Mouse (Mus musculus): Measurements from ENCODE around the gene Abca3. TPM values are rescaled to one million over a fixed set of nuclear protein-coding genes. Genes with fewer than 3 reads are reported as not detected.
"Not testable (repeated sequence)": the region's sequence is repeated elsewhere in the genome, so short reads cannot be mapped to it uniquely, and the experiment has no call there.

Gene Abca3
- polyA plus RNA-seq, 1 experiment from 2014 or later, result 21.1 TPM

DNA sequence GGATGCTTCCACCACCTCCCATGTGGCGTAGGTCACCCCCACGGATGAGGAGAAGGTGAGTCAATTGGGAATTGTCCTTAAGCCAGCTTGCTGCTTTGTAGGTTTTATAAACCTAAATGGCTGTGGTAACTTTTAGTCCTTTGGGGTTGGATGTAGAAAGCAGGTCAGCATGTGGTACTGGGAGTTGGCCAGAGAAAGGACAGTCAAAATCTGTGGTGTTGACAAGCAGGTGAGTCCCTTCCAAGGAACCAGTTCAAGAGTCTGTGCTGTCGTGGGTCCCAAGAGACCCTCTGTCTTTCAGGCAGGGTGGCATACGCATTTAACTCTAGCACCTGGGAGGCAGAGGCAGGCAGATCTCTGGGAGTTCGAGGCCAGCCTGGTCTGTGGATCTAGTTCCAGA, 72.7 kb downstream of the Abca3 start:
- Histone ChIP-seq H3K9ac (no peak overlapping the region), H3K27me3 (replicated peaks) (no peaks in the 10 kb centered on the region), H3K4me1 (peaks cover 26% of the 10 kb centered on the region), H3K9me3 (replicated peaks) (no peaks in the 10 kb centered on the region), H3K27ac (no peak overlapping the region), H3K4me2 (no peak overlapping the region), H3K36me3 (peaks cover 64% of the 10 kb centered on the region), H3K4me3 (no peak overlapping the region)
- 79% methylated on average over 5 of the region's 5 CpGs for WGBS (ENCODE audit: insufficient replicate concordance)
- ATAC-seq, result no peak

DNA sequence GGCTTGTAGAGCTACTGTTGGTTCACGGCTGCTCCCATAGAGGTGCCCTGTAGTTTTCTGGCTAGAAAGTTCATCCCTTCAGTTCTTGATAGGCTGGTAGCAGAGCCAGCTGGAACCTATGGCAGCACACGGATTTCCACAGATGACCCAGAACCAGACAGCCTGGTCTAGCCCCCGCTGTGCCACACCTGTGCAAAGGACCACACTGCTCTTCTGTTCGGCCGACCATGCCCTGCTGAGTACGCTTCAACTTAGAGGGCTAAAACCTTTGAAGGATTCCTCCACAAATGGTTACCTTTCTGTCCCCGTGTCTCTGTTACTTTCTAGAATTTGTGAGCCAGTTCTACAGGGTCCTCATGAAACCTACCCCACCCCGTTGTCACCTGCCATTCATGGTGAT, 73.6 kb downstream of the Abca3 start:
- H3K9ac ChIP-seq; H3K27ac ChIP-seq; H3K4me2 ChIP-seq; H3K9me3 ChIP-seq (replicated peaks); H3K4me3 ChIP-seq; H3K27me3 ChIP-seq (replicated peaks); ATAC-seq: not testable (repeated sequence)
- Histone ChIP-seq H3K4me1 (peaks cover 34% of the 10 kb centered on the region), H3K36me3 (peaks cover 64% of the 10 kb centered on the region)
- 92% methylated on average over 5 of the region's 8 CpGs for WGBS (ENCODE audit: insufficient replicate concordance)

DNA sequence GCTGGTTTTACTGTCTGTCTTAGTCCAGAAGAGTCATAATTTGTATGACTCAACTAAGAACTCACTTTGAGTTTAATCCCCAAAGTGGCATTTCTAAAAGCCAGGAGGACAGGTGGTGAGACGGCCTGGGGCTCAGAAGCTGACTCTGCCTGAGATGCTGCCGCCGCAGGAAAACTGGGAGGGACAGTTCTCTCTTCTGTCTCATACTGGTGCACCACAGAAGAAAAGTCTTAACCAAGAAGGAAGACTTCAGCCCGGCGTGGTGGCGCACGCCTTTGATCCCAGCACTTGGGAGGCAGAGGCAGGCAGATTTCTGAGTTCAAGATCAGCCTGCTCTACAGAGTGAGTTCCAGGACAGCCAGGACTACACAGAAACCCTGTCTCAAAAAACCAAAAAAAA, 74.2 kb downstream of the Abca3 start:
- H3K9me3 ChIP-seq (replicated peaks), result no peaks in the 10 kb centered on the region
- peak overlapping the region; percentile 74 for H3K4me3 ChIP-seq
- H3K9ac ChIP-seq, result peak overlapping the region; percentile 90; the same call in 1 of the 2 replicates
- H3K27ac ChIP-seq, result peak overlapping the region; percentile 94; the same call in 1 of the 2 replicates
- peaks cover 40% of the 10 kb centered on the region for H3K4me1 ChIP-seq
- 84% methylated on average over 7 of the region's 7 CpGs for WGBS (ENCODE audit: insufficient replicate concordance)
- no peaks in the 10 kb centered on the region for H3K27me3 ChIP-seq (replicated peaks)
- peak overlapping the region; percentile 84 for H3K4me2 ChIP-seq
- H3K36me3 ChIP-seq, result peaks cover 63% of the 10 kb centered on the region
- ATAC-seq, result no peak

- Histone ChIP-seq H3K4me1 (peaks cover 40% of the 10 kb centered on the region), H3K27me3 (replicated peaks) (no peaks in the 10 kb centered on the region), H3K36me3 (peaks cover 59% of the 10 kb centered on the region), H3K4me3 (peak within 1 kb of the TSS; percentile 74), H3K4me2 (peak within 1 kb of the TSS; percentile 84), H3K9me3 (replicated peaks) (no peaks in the 10 kb centered on the region), H3K9ac (peak within 1 kb of the TSS; percentile 90), H3K27ac (peak within 1 kb of the TSS; percentile 94)
- WGBS (ENCODE audit: insufficient replicate concordance), result under 1% methylated on average over 48 of the region's 48 CpGs
- peak; percentile 98 for ATAC-seq
Observed at GRCm38 (mm10) chr17:24426471-24427169, 74.9 kb downstream of the Abca3 start, which contains the start of gene Eci1. TSS of gene Eci1 (plus strand) at chr17:24426641.

DNA sequence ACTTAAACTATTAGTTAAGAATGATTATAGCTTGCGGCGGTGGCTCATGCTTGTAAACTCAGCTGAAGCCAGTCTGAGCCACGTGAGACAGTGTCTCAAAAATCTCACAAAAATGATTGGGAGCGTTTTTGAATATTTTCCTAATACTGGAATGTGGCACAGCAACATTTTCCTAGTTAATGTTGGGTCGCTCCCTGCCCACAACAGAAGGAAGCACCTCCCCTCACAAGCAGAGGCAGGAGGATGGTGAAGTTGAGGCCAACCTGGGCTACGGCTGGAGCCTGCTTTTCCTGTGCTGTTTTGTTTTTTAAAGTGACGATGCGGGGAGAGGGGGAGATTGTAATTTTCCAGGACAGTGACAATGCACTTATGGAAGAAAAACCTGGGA, 75.4 kb downstream of the Abca3 start:
- Histone ChIP-seq H3K4me2 (peak overlapping the region; percentile 84), H3K9me3 (replicated peaks) (no peaks in the 10 kb centered on the region), H3K36me3 (peaks cover 57% of the 10 kb centered on the region), H3K27me3 (replicated peaks) (no peaks in the 10 kb centered on the region), H3K27ac (peak overlapping the region; percentile 94), H3K4me3 (peak overlapping the region; percentile 74), H3K9ac (peak overlapping the region; percentile 90), H3K4me1 (peaks cover 40% of the 10 kb centered on the region)
- WGBS (ENCODE audit: insufficient replicate concordance), result 3% methylated on average over 8 of the region's 8 CpGs
- no peak for ATAC-seq

DNA sequence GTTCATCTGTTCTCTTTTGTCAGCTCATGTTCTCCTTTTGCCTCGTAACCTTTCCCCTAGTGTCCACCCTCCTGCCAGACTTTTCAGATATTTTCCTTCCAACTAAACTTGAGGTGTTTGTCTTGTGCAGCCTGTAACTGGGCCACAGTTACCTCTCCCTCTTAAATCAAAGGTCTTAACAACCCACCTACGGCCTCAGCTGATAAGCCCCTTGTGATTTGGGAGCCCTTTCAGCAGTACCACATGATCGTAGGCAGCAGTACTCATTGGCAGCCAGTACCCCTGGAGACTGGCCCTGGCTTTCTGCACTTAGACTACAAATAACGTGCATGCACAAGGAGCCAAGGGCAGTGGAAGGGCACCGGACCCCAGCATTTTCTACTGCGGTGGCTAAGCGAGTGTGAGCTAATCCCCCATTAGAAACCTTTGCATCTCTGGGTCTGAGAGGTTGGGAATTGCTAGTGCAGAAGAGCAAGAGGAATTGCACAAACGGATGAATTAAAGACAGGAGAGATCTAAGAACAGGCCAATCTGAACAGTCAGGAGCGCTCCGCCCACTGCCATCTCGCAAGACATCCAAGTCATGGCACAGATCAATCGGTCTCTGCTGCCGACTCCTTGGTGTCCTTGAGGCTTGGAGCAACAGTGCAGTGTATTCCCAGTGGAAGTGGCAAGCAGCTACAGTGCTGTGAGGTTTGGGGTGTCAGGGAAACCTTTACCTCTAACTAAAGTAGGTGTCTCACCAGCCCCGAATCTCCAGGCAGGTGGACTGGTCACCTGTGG, 77.6 kb downstream of the Abca3 start:
- no peak for ATAC-seq
- Histone ChIP-seq H3K27ac (0 out of 2 replicates have a peak overlapping the region, but pooled peaks have one; percentile 12), H3K4me1 (peaks cover 40% of the 10 kb centered on the region), H3K36me3 (peaks cover 51% of the 10 kb centered on the region), H3K9me3 (replicated peaks) (no peaks in the 10 kb centered on the region), H3K4me3 (no peak overlapping the region), H3K9ac (no peak overlapping the region), H3K27me3 (replicated peaks) (no peaks in the 10 kb centered on the region), H3K4me2 (no peak overlapping the region)
- WGBS (ENCODE audit: insufficient replicate concordance), result 81% methylated on average over 14 of the region's 14 CpGs

DNA sequence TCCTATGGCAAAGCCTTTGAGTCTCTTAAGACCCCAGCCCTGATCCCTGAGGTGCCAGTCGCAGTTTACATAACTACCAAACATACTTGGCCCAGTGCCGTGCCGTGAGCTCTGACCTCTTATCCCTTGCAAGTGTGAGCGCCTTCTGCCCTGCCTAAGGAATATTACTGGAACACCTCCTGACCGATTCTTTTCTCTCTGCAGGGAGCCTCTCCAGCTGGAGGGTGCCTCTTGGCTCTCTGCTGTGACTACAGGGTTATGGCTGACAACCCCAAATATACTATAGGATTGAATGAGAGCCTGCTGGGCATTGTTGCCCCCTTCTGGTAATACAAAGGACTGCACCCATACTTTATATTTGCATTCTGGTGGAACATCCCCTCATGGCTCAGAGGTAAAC, 85.3 kb downstream of the Abca3 start:
- H3K36me3 ChIP-seq, result peaks cover 92% of the 10 kb centered on the region
- WGBS (ENCODE audit: insufficient replicate concordance), result 77% methylated on average over 5 of the region's 5 CpGs

GRCm38 (mm10) chr17:24440377-24440776, 88.6 kb downstream of the Abca3 start:
- Histone ChIP-seq H3K9ac (no peak overlapping the region), H3K36me3 (peaks cover 100% of the 10 kb centered on the region), H3K4me2 (no peak overlapping the region), H3K4me3 (no peak overlapping the region), H3K9me3 (replicated peaks) (no peaks in the 10 kb centered on the region), H3K27ac (no peak overlapping the region), H3K4me1 (no peaks in the 10 kb centered on the region), H3K27me3 (replicated peaks) (no peaks in the 10 kb centered on the region)
- ATAC-seq, result no peak
- WGBS (ENCODE audit: insufficient replicate concordance), result 89% methylated on average over 8 of the region's 8 CpGs

More for the DNA sequence above, 85.3 kb downstream of the Abca3 start:
- no peak overlapping the region for H3K27ac ChIP-seq
- H3K27me3 ChIP-seq (replicated peaks), result no peaks in the 10 kb centered on the region
- H3K4me3 ChIP-seq, result no peak overlapping the region
- ATAC-seq, result peak; percentile 36; the same call in 1 of the 2 replicates
- no peak overlapping the region for H3K4me2 ChIP-seq
- H3K4me1 ChIP-seq, result no peaks in the 10 kb centered on the region
- no peak overlapping the region for H3K9ac ChIP-seq
- H3K9me3 ChIP-seq (replicated peaks), result no peaks in the 10 kb centered on the region

DNA sequence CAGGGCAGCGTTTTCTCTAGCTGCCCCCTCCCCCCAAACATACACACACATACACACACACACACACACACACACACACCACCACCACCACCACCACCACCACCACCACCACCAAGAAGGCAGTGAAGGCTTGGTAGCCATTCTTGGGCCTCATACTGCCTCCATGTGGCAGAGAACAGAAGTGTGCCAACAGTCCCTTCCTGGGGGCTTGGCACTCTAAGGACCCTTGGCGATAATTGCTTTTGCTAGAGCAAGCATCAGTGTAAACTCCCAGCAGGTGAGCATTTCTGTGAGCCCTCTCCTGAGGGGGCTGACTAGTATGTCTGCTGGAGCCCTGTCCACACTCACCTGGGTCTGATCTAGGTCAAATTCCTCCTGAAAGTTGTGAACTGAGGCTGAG, 89.4 kb downstream of the Abca3 start:
- no peaks in the 10 kb centered on the region for H3K27me3 ChIP-seq (replicated peaks)
- no peaks in the 10 kb centered on the region for H3K9me3 ChIP-seq (replicated peaks)
- no peak overlapping the region for H3K9ac ChIP-seq
- no peak for ATAC-seq
- peaks cover 100% of the 10 kb centered on the region for H3K36me3 ChIP-seq
- no peak overlapping the region for H3K4me2 ChIP-seq
- no peak overlapping the region for H3K4me3 ChIP-seq
- 46% methylated on average over 2 of the region's 2 CpGs for WGBS (ENCODE audit: insufficient replicate concordance)
- no peaks in the 10 kb centered on the region for H3K4me1 ChIP-seq
- H3K27ac ChIP-seq, result no peak overlapping the region

DNA sequence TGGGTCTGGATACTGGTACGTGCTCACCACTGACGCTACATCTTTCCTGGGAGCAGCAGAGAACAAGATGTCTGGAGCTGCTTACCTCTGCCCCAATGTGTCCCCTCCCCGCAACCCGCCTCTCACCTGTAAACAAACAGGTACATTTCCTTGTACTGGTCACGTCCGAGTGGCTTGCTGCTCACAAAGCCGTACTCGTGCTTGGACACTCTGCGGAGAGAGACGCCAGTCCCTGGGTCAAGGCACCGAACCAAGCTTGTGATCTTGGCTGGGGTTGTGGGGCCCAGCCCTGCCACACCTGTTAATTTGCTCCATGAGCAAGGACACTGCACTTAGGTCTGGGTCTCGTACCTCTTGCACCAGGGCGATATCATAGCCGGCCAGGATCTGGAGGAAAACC, 90.4 kb downstream of the Abca3 start:
- no peak overlapping the region for H3K9ac ChIP-seq
- H3K9me3 ChIP-seq (replicated peaks), result no peaks in the 10 kb centered on the region
- ATAC-seq, result no peak
- H3K36me3 ChIP-seq, result peaks cover 100% of the 10 kb centered on the region
- no peaks in the 10 kb centered on the region for H3K4me1 ChIP-seq
- no peak overlapping the region for H3K27ac ChIP-seq
- no peak overlapping the region for H3K4me2 ChIP-seq
- no peak overlapping the region for H3K4me3 ChIP-seq
- no peaks in the 10 kb centered on the region for H3K27me3 ChIP-seq (replicated peaks)
- WGBS (ENCODE audit: insufficient replicate concordance), result 86% methylated on average over 14 of the region's 14 CpGs

GRCm38 (mm10) chr17:24442632-24443155, 90.9 kb downstream of the Abca3 start, which contains the start of gene Dnase1l2:
TSS of gene Dnase1l2 (minus strand) at chr17:24443105.
- Histone ChIP-seq H3K36me3 (peaks cover 100% of the 10 kb centered on the region), H3K9me3 (replicated peaks) (no peaks in the 10 kb centered on the region), H3K4me3 (no peak within 1 kb of the TSS), H3K4me2 (no peak within 1 kb of the TSS), H3K4me1 (no peaks in the 10 kb centered on the region), H3K27ac (no peak within 1 kb of the TSS), H3K9ac (no peak within 1 kb of the TSS), H3K27me3 (replicated peaks) (no peaks in the 10 kb centered on the region)
- 76% methylated on average over 7 of the region's 7 CpGs for WGBS (ENCODE audit: insufficient replicate concordance)
- no peak for ATAC-seq

DNA sequence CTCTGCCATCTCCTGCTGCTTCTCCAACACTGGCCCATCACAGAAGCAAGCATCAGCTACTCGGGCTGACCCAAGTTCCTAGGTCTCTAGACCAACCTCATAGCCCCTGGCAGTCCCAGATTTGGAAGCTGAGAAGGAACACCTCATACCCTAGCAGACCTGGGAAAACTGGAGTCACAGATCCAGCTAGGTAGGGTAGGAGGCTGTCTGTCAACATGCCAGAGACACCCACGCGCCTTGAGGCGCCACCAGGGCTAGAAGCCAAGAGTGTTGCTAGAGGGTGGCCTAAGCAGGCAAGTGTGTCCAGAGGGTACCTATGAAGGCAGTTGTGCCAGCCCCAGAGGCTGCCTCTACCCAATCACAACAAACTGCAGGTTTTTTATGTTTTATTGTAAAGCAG, 91.7 kb downstream of the Abca3 start:
- H3K4me1 ChIP-seq, result no peaks in the 10 kb centered on the region
- no peaks in the 10 kb centered on the region for H3K9me3 ChIP-seq (replicated peaks)
- H3K36me3 ChIP-seq, result peaks cover 100% of the 10 kb centered on the region
- 84% methylated on average over 4 of the region's 4 CpGs for WGBS (ENCODE audit: insufficient replicate concordance)
- no peak for ATAC-seq
- no peak overlapping the region for H3K9ac ChIP-seq
- H3K27ac ChIP-seq, result no peak overlapping the region
- no peak overlapping the region for H3K4me3 ChIP-seq
- H3K4me2 ChIP-seq, result no peak overlapping the region
- H3K27me3 ChIP-seq (replicated peaks), result no peaks in the 10 kb centered on the region

Data from liver, embryonic 12.5 days (tissue).